Mouse (Mus musculus) forebrain, embryonic 15.5 days (tissue): ENCODE results near the gene Scp2. TPM values are rescaled to one million over a fixed set of nuclear protein-coding genes. Genes with fewer than 3 reads are reported as not detected.

Experiments
- ATAC-seq: fragments of 200-750 bp; cut with Nextera tagmentation; replicated peaks from 2 replicates; pipeline ENCODE4 v1.8.0; 2017; ENCODE audit warnings: mild to moderate bottlenecking, moderate TSS enrichment, moderate library complexity
- H3K27ac ChIP-seq: fragments of 300-500 bp; sonication (generic); replicated peaks from 2 replicates; pipeline ENCODE4 v1.5.1; 2015; ENCODE audit warnings: mild to moderate bottlenecking, inconsistent platforms
- H3K27me3 ChIP-seq: fragments of 300-500 bp; sonication (generic); 2 replicates; pipeline ENCODE4 v1.6.1; 2015; ENCODE audit warnings: inconsistent platforms
- H3K36me3 ChIP-seq: fragments of 300-500 bp; sonication (generic); 2 replicates; pipeline ENCODE4 v1.6.1; 2015; ENCODE audit warnings: mild to moderate bottlenecking, inconsistent platforms
- H3K4me1 ChIP-seq: fragments of 300-500 bp; sonication (generic); 2 replicates; pipeline ENCODE4 v1.6.1; 2015; ENCODE audit warnings: inconsistent platforms
- H3K4me2 ChIP-seq: fragments of 300-500 bp; sonication (generic); replicated peaks from 2 replicates; pipeline ENCODE4 v1.6.1; 2015; ENCODE audit warnings: mild to moderate bottlenecking, inconsistent platforms
- H3K4me3 ChIP-seq: fragments of 300-500 bp; sonication (generic); 2 replicates; pipeline ENCODE4 v1.5.1; 2015; ENCODE audit warnings: mild to moderate bottlenecking, inconsistent platforms
- H3K9ac ChIP-seq: fragments of 300-500 bp; sonication (generic); replicated peaks from 2 replicates; pipeline ENCODE4 v1.6.1; 2015; ENCODE audit warnings: mild to moderate bottlenecking, inconsistent platforms
- H3K9me3 ChIP-seq: fragments of 300-500 bp; sonication (generic); 2 replicates; pipeline ENCODE4 v1.6.1; 2016; ENCODE audit warnings: inconsistent platforms
- WGBS: fragments of 180-500 bp; shearing (Covaris S2); methylation state at CpG from one replicate; pipeline ENCODE4 v1.1.7; 2015; ENCODE audit warnings: mixed read lengths; 5-methylcytosine and 5-hydroxymethylcytosine counted together
- polyA plus RNA-seq: library from polyadenylated mRNA; unstranded; fragments of >200 nt; fragmentation: Nextera tagmentation; extraction: Ambion mirVana; gene quantifications from 2 replicates; pipeline ENCODE4 v1.2.1, GENCODE M21; 2015

Gene Scp2
- polyA plus RNA-seq, 1 experiment from 2014 or later: 214 TPM

- Histone ChIP-seq H3K27ac (peak overlapping the region; percentile 52), H3K4me2 (no peak overlapping the region), H3K36me3 (peaks cover 19% of the 10 kb centered on the region), H3K4me1 (peaks cover 12% of the 10 kb centered on the region), H3K9me3 (no peaks in the 10 kb centered on the region), H3K4me3 (no peak overlapping the region), H3K9ac (no peak overlapping the region), H3K27me3 (no peaks in the 10 kb centered on the region)
- peak; percentile 87 for ATAC-seq
- 49% methylated on average over 10 of the region's 10 CpGs for WGBS
Observed at GRCm38 (mm10) chr4:108051687-108052274, 93.0 kb downstream of the Scp2 start.

- Histone ChIP-seq H3K4me2 (no peak overlapping the region), H3K4me3 (no peak overlapping the region), H3K9ac (no peak overlapping the region), H3K4me1 (no peaks in the 10 kb centered on the region), H3K9me3 (no peaks in the 10 kb centered on the region), H3K36me3 (peaks cover 27% of the 10 kb centered on the region; the same call in 1 of the 2 replicates), H3K27me3 (no peaks in the 10 kb centered on the region), H3K27ac (no peak overlapping the region)
- ATAC-seq: no peak
- 83% methylated on average over 8 of the region's 8 CpGs for WGBS
Observed at GRCm38 (mm10) chr4:108046136-108046535, 98.7 kb downstream of the Scp2 start.

- Histone ChIP-seq H3K27ac (no peak overlapping the region), H3K9me3 (no peaks in the 10 kb centered on the region), H3K4me2 (no peak overlapping the region), H3K4me3 (no peak overlapping the region), H3K4me1 (no peaks in the 10 kb centered on the region), H3K27me3 (no peaks in the 10 kb centered on the region), H3K9ac (no peak overlapping the region), H3K36me3 (peaks cover 27% of the 10 kb centered on the region; the same call in 1 of the 2 replicates)
- no peak for ATAC-seq
- WGBS: 81% methylated on average over 19 of the region's 19 CpGs
Observed at GRCm38 (mm10) chr4:108045136-108046107, 99.4 kb downstream of the Scp2 start.

- H3K9ac ChIP-seq: no peak overlapping the region
- peaks cover 4% of the 10 kb centered on the region for H3K4me1 ChIP-seq
- no peak overlapping the region for H3K4me3 ChIP-seq
- 53% methylated on average over 8 of the region's 8 CpGs for WGBS
- ATAC-seq: no peak
- no peaks in the 10 kb centered on the region for H3K9me3 ChIP-seq
- no peaks in the 10 kb centered on the region for H3K36me3 ChIP-seq
- no peak overlapping the region for H3K4me2 ChIP-seq
- no peak overlapping the region for H3K27ac ChIP-seq
- H3K27me3 ChIP-seq: peaks cover 12% of the 10 kb centered on the region; the same call in 1 of the 2 replicates
Observed at GRCm38 (mm10) chr4:108037027-108037426, 107.8 kb downstream of the Scp2 start.

GRCm38 (mm10) chr4:108033041-108033764 is 111.6 kb downstream of the Scp2 start:
- WGBS: 86% methylated on average over 8 of the region's 8 CpGs
- Histone ChIP-seq H3K9me3 (no peaks in the 10 kb centered on the region), H3K36me3 (no peaks in the 10 kb centered on the region), H3K4me3 (no peak overlapping the region), H3K27me3 (peaks cover 27% of the 10 kb centered on the region), H3K4me2 (no peak overlapping the region), H3K27ac (no peak overlapping the region), H3K4me1 (peaks cover 15% of the 10 kb centered on the region), H3K9ac (no peak overlapping the region)
- no peak for ATAC-seq

- no peaks in the 10 kb centered on the region for H3K36me3 ChIP-seq
- ATAC-seq: no peak
- H3K27ac ChIP-seq: no peak overlapping the region
- H3K4me1 ChIP-seq: peaks cover 15% of the 10 kb centered on the region
- peak overlapping the region; percentile 93 for H3K4me2 ChIP-seq
- peaks cover 27% of the 10 kb centered on the region for H3K27me3 ChIP-seq
- 46% methylated on average over 11 of the region's 11 CpGs for WGBS
- peak overlapping the region; percentile 48; the same call in 1 of the 2 replicates for H3K9ac ChIP-seq
- H3K9me3 ChIP-seq: no peaks in the 10 kb centered on the region
- peak overlapping the region; percentile 49 for H3K4me3 ChIP-seq
Observed at GRCm38 (mm10) chr4:108032352-108032849, 112.4 kb downstream of the Scp2 start.

- peaks cover 27% of the 10 kb centered on the region for H3K27me3 ChIP-seq
- peak; percentile 59 for ATAC-seq
- peak overlapping the region; percentile 93 for H3K4me2 ChIP-seq
- no peaks in the 10 kb centered on the region for H3K36me3 ChIP-seq
- H3K4me3 ChIP-seq: peak overlapping the region; percentile 49
- H3K9ac ChIP-seq: peak overlapping the region; percentile 48
- no peaks in the 10 kb centered on the region for H3K9me3 ChIP-seq
- peaks cover 15% of the 10 kb centered on the region for H3K4me1 ChIP-seq
- WGBS: under 1% methylated on average over 75 of the region's 86 CpGs
- H3K27ac ChIP-seq: no peak overlapping the region
Observed at GRCm38 (mm10) chr4:108031502-108032351, 113.1 kb downstream of the Scp2 start.

GRCm38 (mm10) chr4:108030888-108031501 is 113.8 kb downstream of the Scp2 start:
- H3K4me2 ChIP-seq: peak overlapping the region; percentile 93
- no peak overlapping the region for H3K27ac ChIP-seq
- ATAC-seq: peak; percentile 44; the same call in 1 of the 2 replicates
- peaks cover 15% of the 10 kb centered on the region for H3K4me1 ChIP-seq
- H3K9me3 ChIP-seq: no peaks in the 10 kb centered on the region
- H3K4me3 ChIP-seq: peak overlapping the region; percentile 49
- WGBS: 2% methylated on average over 22 of the region's 22 CpGs
- no peaks in the 10 kb centered on the region for H3K36me3 ChIP-seq
- H3K27me3 ChIP-seq: peaks cover 27% of the 10 kb centered on the region
- H3K9ac ChIP-seq: peak overlapping the region; percentile 48

- H3K9me3 ChIP-seq: no peaks in the 10 kb centered on the region
- peaks cover 6% of the 10 kb centered on the region for H3K4me1 ChIP-seq
Observed at GRCm38 (mm10) chr4:108026193-108026592, 118.6 kb downstream of the Scp2 start.

GRCm38 (mm10) chr4:108025269-108025668 is 119.5 kb downstream of the Scp2 start:
- H3K27ac ChIP-seq: no peak overlapping the region
- no peak overlapping the region for H3K4me2 ChIP-seq
- H3K4me1 ChIP-seq: no peaks in the 10 kb centered on the region
- ATAC-seq: no peak
- no peaks in the 10 kb centered on the region for H3K9me3 ChIP-seq
- H3K36me3 ChIP-seq: no peaks in the 10 kb centered on the region
- no peak overlapping the region for H3K9ac ChIP-seq
- peaks cover 6% of the 10 kb centered on the region; the same call in 1 of the 2 replicates for H3K27me3 ChIP-seq
- WGBS: 9% methylated on average over 10 of the region's 10 CpGs
- H3K4me3 ChIP-seq: no peak overlapping the region

More at GRCm38 (mm10) chr4:108026193-108026592, 118.6 kb downstream of the Scp2 start:
- Histone ChIP-seq H3K4me3 (no peak overlapping the region), H3K36me3 (no peaks in the 10 kb centered on the region), H3K27me3 (peaks cover 15% of the 10 kb centered on the region), H3K27ac (no peak overlapping the region), H3K4me2 (no peak overlapping the region), H3K9ac (no peak overlapping the region)
- WGBS: 35% methylated on average over 3 of the region's 3 CpGs
- no peak for ATAC-seq

- no peaks in the 10 kb centered on the region for H3K4me1 ChIP-seq
- no peaks in the 10 kb centered on the region for H3K36me3 ChIP-seq
- H3K27me3 ChIP-seq: no peaks in the 10 kb centered on the region
- H3K4me2 ChIP-seq: no peak overlapping the region
- H3K9me3 ChIP-seq: no peaks in the 10 kb centered on the region
- 67% methylated on average over 5 of the region's 5 CpGs for WGBS
- H3K4me3 ChIP-seq: no peak overlapping the region
- H3K9ac ChIP-seq: no peak overlapping the region
- H3K27ac ChIP-seq: no peak overlapping the region
- ATAC-seq: no peak
Observed at GRCm38 (mm10) chr4:108024641-108025040, 120.2 kb downstream of the Scp2 start.
